In the genomic region with DNA sequence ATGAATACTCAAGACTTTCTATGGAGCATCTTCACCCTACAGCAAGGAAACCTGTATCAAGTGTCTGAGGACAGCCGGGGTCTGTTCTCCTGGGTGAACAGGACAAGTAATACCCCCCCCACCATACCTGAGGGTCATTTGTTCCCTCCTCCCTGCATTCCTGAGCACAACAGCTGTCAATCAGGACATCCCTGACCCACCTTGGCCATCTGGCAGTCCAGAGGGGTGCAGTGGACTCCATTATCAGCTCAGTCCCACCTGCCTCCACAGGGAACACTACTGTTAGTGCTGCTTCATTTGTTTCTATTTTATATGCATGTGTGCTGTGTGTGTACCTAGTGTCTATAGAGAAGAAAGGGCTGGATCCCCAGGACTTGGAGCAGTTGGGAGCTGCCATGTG, we compare ENCODE assay signal across 21 mouse cellular contexts.
DNase-seq lines count a peak whose midpoint lies in the region; ATAC-seq and TF ChIP-seq lines count a peak whose summit lies in the region.
"Had no signal": no experiment of that assay in that cellular context is flagged by ENCODE, and none has a peak within 500 bp of the region (broad histone marks: within the 10 kb centered on the region; RNA-seq: fewer than 3 reads in every experiment).

No protein-coding gene starts in this region.

- H3K4me1 ChIP-seq in ES-Bruce4 (ENCODE audit: control insufficient read depth, insufficient read depth, low read length) (no peaks in the 10 kb centered on the region), ES-E14 (ENCODE audit: control insufficient read depth in 2 of 2, insufficient read depth in 2 of 2, low read length in 2 of 2, poor library complexity in 1 of 2) (peaks cover 3 to 4% of the 10 kb centered on the region in 2 experiments; a peak in 2 of 4 replicates)
- H3K4me1 ChIP-seq in forebrain, embryonic 14.5 days (ENCODE audit: control insufficient read depth, insufficient read depth, low read length): no peaks in the 10 kb centered on the region
- no peaks in the 10 kb centered on the region for H3K4me1 ChIP-seq in forebrain, embryonic 15.5 days
- H3K4me1 ChIP-seq: embryonic facial prominence, embryonic 10.5 days; embryonic facial prominence, embryonic 12.5 days; forebrain, embryonic 13.5 days had no signal

- 94% methylated on average over 1 of the region's 1 CpGs for WGBS in forebrain, embryonic 14.5 days
- 100% methylated on average over 1 of the region's 1 CpGs for WGBS in forebrain, embryonic 15.5 days

- H3K9ac ChIP-seq in ES-Bruce4 (ENCODE audit: low read depth, poor library complexity, severe bottlenecking): no peak overlapping the region
- H3K9ac ChIP-seq in ES-E14 (ENCODE audit: insufficient read depth, low read depth, low read length, poor library complexity, severe bottlenecking): no peak overlapping the region
- H3K9ac ChIP-seq in forebrain, embryonic 14.5 days (ENCODE audit: low read length): no peak overlapping the region
- H3K9ac ChIP-seq in forebrain, embryonic 15.5 days (replicated peaks): no peak overlapping the region
- H3K9ac ChIP-seq: embryonic facial prominence, embryonic 12.5 days; forebrain, embryonic 13.5 days; forebrain, postnatal 0 days had no signal

- ATAC-seq in forebrain, embryonic 14.5 days: no peak
- ATAC-seq in forebrain, embryonic 15.5 days (replicated peaks): no peak
- ATAC-seq: activated CD4-positive, CD25-positive, alpha-beta regulatory T cell, adult 4 months; CD4-positive, CD25-positive, alpha-beta regulatory T cell, adult 4 months; forebrain, embryonic 13.5 days; forebrain, postnatal 0 days had no signal

- no peak for TF ChIP-seq CTCF in ES-Bruce4 (IDR thresholded peaks at IDR 0.05; ENCODE audit: low read depth, low read length)

- no peak for TF ChIP-seq POLR2A in ES-Bruce4 (IDR thresholded peaks at IDR 0.05; ENCODE audit: insufficient read depth, low read length)

- DNase-seq in cerebellum, postnatal 10 days: peak; percentile 7 to 10
- DNase-seq in cerebellum, adult 11 months: no peak
- no peak for DNase-seq in ES-E14 (ENCODE audit: low read depth, low spot score)
- DNase-seq in forebrain, embryonic 14.5 days (ENCODE audit: low spot score): no peak
- DNase-seq: adrenal gland, adult 8-10 months; adrenal gland, postnatal 14 days; adrenal gland, postnatal 36 days; B cell, adult 2 months; cerebellum, adult 18-20 months; cerebellum, adult 8-10 months; cerebellum, adult 9-11 months; cerebellum, postnatal 25 days; forebrain, postnatal 0 days had no signal

- H3K4me2 ChIP-seq in forebrain, embryonic 14.5 days (ENCODE audit: low read length): no peak overlapping the region
- H3K4me2 ChIP-seq in forebrain, embryonic 15.5 days (replicated peaks): no peak overlapping the region
- H3K4me2 ChIP-seq: embryonic facial prominence, embryonic 12.5 days; forebrain, embryonic 13.5 days had no signal

- no peak overlapping the region for H3K4me3 ChIP-seq in ES-Bruce4 (ENCODE audit: low read depth, low read length)
- no peak overlapping the region for H3K4me3 ChIP-seq in ES-E14 (ENCODE audit: insufficient read depth in 1 of 2, low read depth in 1 of 2, low read length in 2 of 2, poor library complexity in 1 of 2, severe bottlenecking in 1 of 2)
- no peak overlapping the region for H3K4me3 ChIP-seq in forebrain, embryonic 14.5 days (ENCODE audit: low read depth, low read length)
- no peak overlapping the region for H3K4me3 ChIP-seq in forebrain, embryonic 15.5 days
- H3K4me3 ChIP-seq: embryonic facial prominence, embryonic 10.5 days; embryonic facial prominence, embryonic 12.5 days; forebrain, embryonic 13.5 days had no signal

- peak; percentile 99 for TF ChIP-seq EP300 in ES-Bruce4 (IDR thresholded peaks at IDR 0.05; ENCODE audit: insufficient read depth, low read depth, low read length)

- H3K9me3 ChIP-seq in ES-Bruce4 (replicated peaks; ENCODE audit: control insufficient read depth, insufficient read depth, low read length, poor library complexity, severe bottlenecking) (no peaks in the 10 kb centered on the region), ES-E14 (ENCODE audit: control insufficient read depth, insufficient read depth, low read depth, low read length) (no peaks in the 10 kb centered on the region)
- H3K9me3 ChIP-seq in forebrain, embryonic 14.5 days (replicated peaks; ENCODE audit: control insufficient read depth, low read length): 0 out of 2 replicates have a peak, but pooled peaks cover 4% of the 10 kb centered on the region
- peaks cover 17% of the 10 kb centered on the region; the same call in 1 of the 2 replicates for H3K9me3 ChIP-seq in forebrain, embryonic 15.5 days

- H3K27me3 ChIP-seq in ES-Bruce4 (ENCODE audit: control insufficient read depth, insufficient read depth, low read length, poor library complexity, severe bottlenecking): no peaks in the 10 kb centered on the region
- H3K27me3 ChIP-seq in forebrain, embryonic 14.5 days (replicated peaks; ENCODE audit: control insufficient read depth, insufficient read depth, low read length): no peaks in the 10 kb centered on the region
- H3K27me3 ChIP-seq in forebrain, embryonic 15.5 days: no peaks in the 10 kb centered on the region
- H3K27me3 ChIP-seq: CH12.LX; embryonic facial prominence, embryonic 12.5 days; forebrain, embryonic 13.5 days had no signal

- H3K27ac ChIP-seq in ES-Bruce4 (ENCODE audit: insufficient read depth, low read length) (peak overlapping the region; percentile 96), ES-E14 (ENCODE audit: insufficient read depth, low read depth, low read length, poor library complexity, severe bottlenecking) (peak overlapping the region; percentile 97)
- H3K27ac ChIP-seq in forebrain, embryonic 14.5 days (ENCODE audit: low read depth, low read length): no peak overlapping the region
- no peak overlapping the region for H3K27ac ChIP-seq in forebrain, embryonic 15.5 days (replicated peaks)
- H3K27ac ChIP-seq: embryonic facial prominence, embryonic 10.5 days; embryonic facial prominence, embryonic 12.5 days; forebrain, embryonic 13.5 days had no signal

- in situ Hi-C loops in ES-E14 (cut with MboI; ENCODE audit: low sequenced_read_pairs in 2 of 2, unreplicated experiment in 2 of 2): no loop called here

- H3K36me3 ChIP-seq in ES-Bruce4 (ENCODE audit: control insufficient read depth, insufficient read depth, low read length, poor library complexity, severe bottlenecking) (no peaks in the 10 kb centered on the region), ES-E14 (ENCODE audit: control insufficient read depth, insufficient read depth, low read length, poor library complexity, severe bottlenecking) (peaks cover 4% of the 10 kb centered on the region; the same call in 1 of the 2 replicates)
- no peaks in the 10 kb centered on the region for H3K36me3 ChIP-seq in forebrain, embryonic 14.5 days (ENCODE audit: control insufficient read depth, insufficient read depth, low read length)
- H3K36me3 ChIP-seq in forebrain, embryonic 15.5 days: no peaks in the 10 kb centered on the region
- H3K36me3 ChIP-seq: embryonic facial prominence, embryonic 10.5 days; embryonic facial prominence, embryonic 12.5 days had no signal

TF ChIP-seq in ES-E14, 5 proteins besides CTCF, POLR2A, EP300 and RAD21:
- no peak for TF ChIP-seq HCFC1 (IDR thresholded peaks at IDR 0.05; ENCODE audit: borderline replicate concordance, insufficient read depth, low read length)
- TF ChIP-seq MAFK (IDR thresholded peaks at IDR 0.05; ENCODE audit: insufficient read depth, low read depth, low read length): no peak
- TF ChIP-seq ZC3H11A (IDR thresholded peaks at IDR 0.05; ENCODE audit: borderline replicate concordance, low read depth, low read length): no peak
- no peak for TF ChIP-seq ZNF384 (IDR thresholded peaks at IDR 0.05; ENCODE audit: low read depth, low read length)
- TF ChIP-seq CHD2 (IDR thresholded peaks at IDR 0.05; ENCODE audit: low read depth, low read length): no peak

Comparison
In these comparisons a context has a peak if more than half of its experiments do, and no peak if none do; other contexts are left out.
1. DNase-seq: peak in cerebellum, postnatal 10 days (2 of 2); none in cerebellum, adult 11 months (single experiment), ES-E14 (single experiment) and forebrain, embryonic 14.5 days (single experiment).
2. H3K27ac ChIP-seq: peak in ES-Bruce4 (single experiment) and ES-E14 (single experiment); none in forebrain, embryonic 14.5 days (single experiment) and forebrain, embryonic 15.5 days (single experiment).